Mouse (Mus musculus) heart, postnatal 10 days (tissue): ENCODE measurements around the gene Mark3. TPM values are rescaled to one million over a fixed set of nuclear protein-coding genes. Genes with fewer than 3 reads are reported as not detected.
A peak's percentile ranks its signal among the peaks of the same experiment; 100 is the strongest.

Source experiments
- DNase-seq, 2 experiments: peaks; one replicate each; pipeline ENCODE4 v3.0.0; 2021
- intact Hi-C: fragments of 180-260 bp; cut with DNase I; formaldehyde crosslinking; loops from one replicate; pipeline ENCODE4 v1.15.1; 2025
- total RNA-seq, 2 experiments: library from RNA; stranded (reverse); gene quantifications; 2 replicates each; pipeline ENCODE4 v1.2.3; 2021

Gene Mark3
- total RNA-seq, 2 experiments from 2014 or later, result 71.0 to 71.7 TPM

DNA sequence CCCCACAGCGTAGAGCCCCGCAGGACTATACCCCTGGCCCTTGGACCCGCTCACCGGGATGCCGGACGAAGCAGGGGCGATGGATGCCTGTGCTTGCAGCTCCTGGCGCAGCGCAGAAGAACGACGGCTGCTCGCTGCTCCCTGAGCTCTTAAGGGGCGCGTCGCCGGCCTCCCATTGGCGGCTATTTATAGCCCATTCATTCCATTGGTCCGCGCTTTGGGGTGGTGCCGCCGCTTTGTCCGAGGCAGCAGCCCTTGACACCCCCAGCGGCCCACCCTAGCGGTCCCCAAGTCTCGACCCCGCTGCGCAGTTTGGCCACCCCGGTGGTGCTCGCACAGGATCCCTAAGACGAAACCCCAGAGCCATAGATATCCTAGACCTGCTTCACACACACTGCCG, 97.9 kb downstream of the Mark3 start, which contains the start of gene Ckb:
Ckb (minus strand) TSS at position 163 of the 400 bp plus-strand sequence.
- peak; percentile 89 to 90 for DNase-seq
- intact Hi-C loops, result no loop called here

DNA sequence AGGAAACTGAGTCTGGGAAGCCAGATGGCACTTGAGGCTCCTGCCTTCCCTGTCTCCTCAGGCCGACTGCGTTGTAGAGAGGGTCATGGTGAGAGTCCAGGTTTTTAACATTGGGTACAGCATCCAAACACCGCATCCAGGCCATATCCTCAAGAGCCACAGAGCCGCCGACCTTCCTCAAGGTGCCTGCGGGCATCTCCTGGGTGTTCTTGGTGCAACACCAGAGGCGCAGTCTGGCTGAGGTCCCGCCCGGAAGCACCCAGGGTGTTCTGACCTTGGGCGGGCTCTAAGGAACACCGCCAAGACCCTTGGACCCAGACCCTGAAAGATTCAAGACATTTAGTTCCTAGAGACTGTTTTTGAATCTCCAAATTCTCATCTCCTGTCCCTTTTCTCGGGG, 98.3 kb downstream of the Mark3 start:
- DNase-seq, result no peak
- intact Hi-C loops, result no loop called here

DNA sequence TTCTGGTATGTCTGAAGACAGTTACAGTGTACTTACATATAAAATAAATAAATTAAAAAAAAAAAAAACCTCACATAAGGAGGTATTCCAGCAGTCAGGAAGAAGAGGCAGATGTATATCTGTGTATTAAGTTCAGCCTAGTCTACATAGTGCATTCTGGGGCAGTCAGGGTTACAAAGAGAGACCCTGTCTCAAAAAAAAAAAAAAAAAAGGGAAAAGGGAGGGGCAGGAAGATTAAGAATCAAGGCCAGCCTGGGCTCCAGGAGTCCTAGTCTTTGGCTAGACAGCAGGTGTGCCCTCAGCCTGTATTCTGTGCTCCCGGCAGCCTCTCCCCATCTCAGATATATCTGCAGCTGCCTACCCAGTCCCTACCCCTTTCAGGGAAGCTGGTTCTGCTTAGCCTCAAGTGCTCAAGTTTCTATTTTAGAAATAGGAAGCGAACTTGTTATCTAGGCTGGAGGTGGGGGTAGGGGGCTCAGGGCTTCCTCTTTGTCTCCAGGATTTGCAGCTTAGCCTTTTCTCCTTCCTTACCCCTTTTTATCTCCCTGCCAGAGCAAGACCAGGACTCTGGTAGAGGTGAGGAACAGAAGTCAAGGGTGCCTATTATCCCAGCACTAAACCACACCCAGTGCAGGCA, 100.6 kb downstream of the Mark3 start:
- intact Hi-C loops, result no loop called here
- no peak for DNase-seq

DNA sequence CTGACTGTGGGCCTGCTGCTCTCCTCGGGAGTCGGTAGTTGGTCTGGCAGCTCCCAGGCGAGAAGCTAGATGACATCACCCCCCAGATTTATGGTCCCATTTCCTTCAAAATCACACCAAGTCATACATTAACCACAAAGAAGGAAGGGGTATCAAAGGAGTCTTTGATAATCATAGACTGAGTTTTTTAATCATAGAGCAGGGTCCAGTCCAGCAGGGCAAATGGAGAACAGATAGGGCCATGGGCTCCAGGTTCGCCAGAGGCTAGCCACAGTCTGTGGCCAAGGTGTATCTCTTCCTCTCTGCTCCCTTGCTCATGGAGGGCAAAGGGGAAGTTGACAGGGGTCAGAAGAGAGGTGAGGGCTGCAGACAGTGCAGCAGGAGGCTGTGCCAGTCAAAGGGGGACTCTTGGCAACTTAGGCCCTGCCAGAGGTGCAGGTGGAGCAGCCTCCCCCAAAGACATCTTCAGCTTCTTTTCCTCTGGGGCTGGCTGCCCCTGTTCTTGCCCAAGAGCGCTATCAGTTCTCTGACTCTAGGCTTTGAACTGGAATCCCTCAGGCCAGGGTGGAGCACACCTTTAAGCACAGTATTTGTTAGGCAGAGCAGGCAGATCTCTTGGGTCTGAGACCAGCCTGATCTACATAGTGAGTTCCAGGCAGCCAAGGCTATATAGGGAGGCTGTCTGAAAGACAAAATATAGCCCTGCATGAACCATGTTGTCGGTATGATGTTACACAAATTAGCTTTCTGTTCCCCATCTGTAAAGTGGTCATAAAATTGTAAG, 101.7 kb downstream of the Mark3 start:
- intact Hi-C loops, result no loop called here

DNA sequence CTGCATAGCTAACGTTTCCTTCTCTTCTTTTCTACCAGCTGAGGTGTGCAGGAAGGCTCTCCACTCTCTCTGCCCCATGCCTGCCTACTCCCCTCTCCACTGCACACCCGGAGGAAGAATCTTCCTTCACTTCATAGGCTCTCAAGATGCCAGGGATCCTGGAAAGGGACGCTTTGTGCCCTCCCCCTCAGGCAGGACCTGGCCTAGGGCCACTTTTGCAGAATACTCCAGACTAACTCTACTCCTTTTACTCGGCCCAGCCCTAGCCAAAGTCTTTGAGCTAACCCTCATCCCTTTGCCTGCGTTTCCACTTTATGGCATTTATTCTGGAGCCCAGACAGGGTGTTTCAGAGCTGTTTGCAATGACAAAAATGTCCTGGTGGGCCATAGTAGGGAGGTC, 103.1 kb downstream of the Mark3 start:
- DNase-seq, result peak in 1 of 2 experiments; percentile 74
- intact Hi-C loops, result no loop called here

More for the DNA sequence above, 101.7 kb downstream of the Mark3 start:
- no peak for DNase-seq

DNA sequence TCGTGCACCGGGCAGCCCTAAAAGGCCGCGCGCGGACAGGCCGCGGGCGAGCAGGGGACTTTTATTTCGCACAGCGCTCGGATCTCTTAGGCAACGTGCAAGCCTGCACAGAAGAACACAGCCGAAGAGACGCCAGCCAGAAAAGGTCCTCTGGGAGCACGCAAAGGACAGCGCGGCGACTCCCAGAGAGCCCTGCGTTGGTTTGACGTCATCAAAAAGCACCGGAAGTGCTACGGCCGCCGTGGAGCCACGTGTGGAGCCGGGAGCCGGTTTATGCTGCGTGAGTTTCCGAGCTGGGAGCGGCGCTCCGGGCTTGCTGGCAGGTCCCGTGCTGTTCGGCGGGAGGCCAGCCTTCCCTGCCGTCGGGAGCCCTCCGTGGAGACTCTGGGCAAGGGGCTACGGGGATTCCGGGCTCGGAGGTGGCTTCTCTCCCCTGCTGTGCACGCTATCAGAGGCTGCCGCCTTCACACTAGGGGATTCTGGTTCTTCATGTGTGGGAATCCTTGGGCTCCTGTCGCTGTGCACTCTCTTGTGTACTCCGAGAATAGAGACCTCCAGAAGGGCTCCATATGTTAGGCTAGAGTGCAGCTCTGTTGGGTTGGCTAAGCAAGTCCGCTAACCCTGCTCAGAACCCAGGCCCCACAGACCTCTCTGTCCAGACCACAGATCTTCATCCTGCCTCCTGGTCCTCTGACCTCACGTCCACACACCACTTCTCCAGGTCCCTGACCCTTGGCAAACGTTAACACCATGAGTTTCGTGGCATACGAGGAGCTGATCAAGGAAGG, 103.8 kb downstream of the Mark3 start, which contains the start of gene Trmt61a:
Trmt61a (plus strand) TSS at position 224 of the 788 bp plus-strand sequence.
- intact Hi-C loops, result no loop called here

DNA sequence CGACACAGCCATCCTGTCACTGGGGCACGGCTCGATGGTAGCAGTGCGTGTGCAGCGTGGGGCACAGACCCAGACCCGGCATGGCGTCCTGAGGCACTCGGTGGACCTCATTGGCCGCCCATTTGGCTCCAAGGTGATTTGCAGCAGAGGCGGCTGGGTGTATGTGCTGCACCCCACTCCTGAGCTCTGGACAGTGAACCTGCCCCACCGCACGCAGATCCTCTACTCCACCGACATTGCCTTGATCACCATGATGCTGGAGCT, 104.3 kb downstream of the Mark3 start:
- DNase-seq, result no peak
- intact Hi-C loops, result no loop called here

More for the DNA sequence above, 103.8 kb downstream of the Mark3 start, which contains the start of gene Trmt61a:
- DNase-seq, result peak; percentile 94 to 96

DNA sequence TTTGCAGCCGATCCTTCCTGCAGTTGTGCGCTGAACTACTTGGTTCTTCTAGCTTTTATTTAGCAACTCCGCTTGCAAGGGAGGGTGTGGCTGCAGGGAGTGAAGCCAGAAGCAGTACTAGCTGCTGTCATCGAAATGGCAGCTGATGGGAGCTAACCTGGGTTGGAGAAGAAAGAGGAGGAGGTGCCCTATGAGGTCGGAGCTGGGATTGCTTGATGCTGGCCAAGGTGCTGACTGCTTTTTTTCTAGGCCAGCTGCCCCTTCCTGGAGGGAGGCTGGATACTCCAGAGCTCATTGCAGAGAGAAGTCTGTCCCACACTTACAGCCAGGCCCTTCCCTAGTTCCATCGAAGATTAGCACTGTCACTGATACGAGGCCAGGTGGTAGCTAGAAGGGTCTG, 104.7 kb downstream of the Mark3 start:
- intact Hi-C loops, result no loop called here
- peak in 1 of 2 experiments; percentile 9 for DNase-seq

DNA sequence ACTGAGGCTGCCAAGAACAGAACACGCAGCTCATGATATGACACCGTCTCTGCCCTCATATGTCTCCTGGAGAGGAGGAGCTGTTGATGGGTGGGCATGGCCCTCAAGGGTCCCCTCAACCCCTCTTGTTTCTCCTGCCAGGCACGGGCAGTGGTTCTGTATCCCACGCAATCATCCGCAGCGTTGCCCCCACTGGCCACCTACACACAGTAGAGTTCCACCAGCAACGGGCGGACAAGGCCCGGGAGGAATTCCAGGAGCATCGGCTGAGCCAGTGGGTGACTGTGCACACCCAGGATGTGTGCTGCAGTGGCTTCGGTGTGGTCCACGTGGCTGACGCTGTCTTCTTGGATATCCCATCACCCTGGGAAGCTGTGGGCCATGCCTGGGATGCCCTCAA, 106.3 kb downstream of the Mark3 start:
- no peak for DNase-seq
- intact Hi-C loops, result no loop called here

DNA sequence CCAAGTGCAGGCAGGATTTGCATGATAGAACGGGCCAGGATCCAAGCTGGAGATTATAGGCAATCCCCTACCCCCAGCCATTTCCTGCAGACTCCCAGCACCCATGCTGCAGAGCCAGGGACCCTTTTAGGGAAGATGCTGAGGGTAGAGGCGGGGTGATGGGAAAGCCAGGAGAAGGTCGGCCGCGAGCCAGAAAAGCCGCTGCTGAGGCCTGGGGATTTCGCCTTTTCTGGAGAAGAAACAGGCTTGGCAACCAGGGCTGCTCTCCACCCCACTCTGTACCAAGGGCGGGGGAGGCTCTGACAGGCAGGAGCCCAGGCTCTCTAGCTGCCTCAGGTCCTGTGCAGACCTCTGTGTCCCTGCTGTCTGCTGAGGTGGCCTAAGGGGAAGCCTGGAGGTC, 107.0 kb downstream of the Mark3 start:
- no peak for DNase-seq
- intact Hi-C loops, result no loop called here

DNA sequence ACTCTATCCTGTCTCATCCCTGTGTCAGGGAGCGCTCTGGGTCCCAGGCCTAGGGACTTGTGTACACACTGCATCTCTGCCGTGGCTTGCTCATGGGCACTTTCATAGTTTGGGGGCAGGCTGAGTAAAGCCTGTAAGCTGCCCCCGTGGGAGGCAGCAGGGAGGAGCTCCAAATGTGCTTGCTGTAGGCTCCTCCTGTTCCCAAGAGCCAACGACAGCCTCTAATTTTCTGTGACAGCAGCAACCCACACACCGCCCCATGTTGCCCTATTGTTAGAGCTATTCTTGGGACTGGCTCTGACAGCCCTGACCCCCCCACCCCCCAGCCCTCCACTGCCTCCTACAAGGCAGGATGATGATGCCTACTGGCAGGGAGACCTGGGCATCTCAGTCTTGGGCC, 107.7 kb downstream of the Mark3 start:
- no peak for DNase-seq
- intact Hi-C loops, result no loop called here

DNA sequence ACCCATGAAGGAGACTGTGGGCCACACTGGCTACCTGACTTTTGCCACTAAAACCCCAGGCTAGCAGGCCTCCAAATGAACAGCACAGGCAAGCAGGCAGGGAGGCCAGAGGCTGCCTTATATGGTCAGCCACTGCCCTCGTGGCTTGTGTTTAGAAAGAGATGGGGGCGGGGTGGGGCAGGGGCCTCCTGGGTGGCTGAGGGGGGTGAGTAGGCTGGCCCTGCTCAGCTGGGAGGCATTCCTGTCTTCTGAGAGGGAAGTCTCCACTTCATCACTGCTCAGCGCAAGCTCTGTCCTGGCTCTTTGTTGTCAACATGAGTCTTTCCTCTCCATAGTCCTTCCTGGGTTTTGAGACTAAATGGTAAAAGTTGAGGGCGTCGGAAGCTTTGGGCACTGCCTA, 108.5 kb downstream of the Mark3 start:
- intact Hi-C loops, result no loop called here
- DNase-seq, result no peak

DNA sequence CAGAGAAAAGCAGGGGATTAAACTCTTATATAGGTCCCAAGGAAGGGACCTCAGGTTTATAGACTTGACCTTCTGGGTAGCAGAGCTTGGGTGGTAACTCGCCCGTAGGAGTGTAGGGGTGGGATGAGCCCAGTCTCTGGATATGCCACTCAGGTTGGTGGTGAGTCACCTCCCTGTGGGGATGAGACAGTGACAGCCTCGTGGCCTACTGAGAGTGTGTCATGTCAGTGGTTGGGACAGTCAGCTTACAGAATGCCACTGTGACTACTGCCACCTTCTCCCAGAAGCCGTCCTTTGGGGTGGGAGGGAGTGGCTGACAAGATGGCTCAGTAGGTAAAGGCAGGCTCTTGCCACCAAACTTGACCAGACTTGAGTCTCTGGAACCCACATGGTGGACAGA, 112.1 kb downstream of the Mark3 start:
- no peak for DNase-seq
- intact Hi-C loops, result no loop called here

DNA sequence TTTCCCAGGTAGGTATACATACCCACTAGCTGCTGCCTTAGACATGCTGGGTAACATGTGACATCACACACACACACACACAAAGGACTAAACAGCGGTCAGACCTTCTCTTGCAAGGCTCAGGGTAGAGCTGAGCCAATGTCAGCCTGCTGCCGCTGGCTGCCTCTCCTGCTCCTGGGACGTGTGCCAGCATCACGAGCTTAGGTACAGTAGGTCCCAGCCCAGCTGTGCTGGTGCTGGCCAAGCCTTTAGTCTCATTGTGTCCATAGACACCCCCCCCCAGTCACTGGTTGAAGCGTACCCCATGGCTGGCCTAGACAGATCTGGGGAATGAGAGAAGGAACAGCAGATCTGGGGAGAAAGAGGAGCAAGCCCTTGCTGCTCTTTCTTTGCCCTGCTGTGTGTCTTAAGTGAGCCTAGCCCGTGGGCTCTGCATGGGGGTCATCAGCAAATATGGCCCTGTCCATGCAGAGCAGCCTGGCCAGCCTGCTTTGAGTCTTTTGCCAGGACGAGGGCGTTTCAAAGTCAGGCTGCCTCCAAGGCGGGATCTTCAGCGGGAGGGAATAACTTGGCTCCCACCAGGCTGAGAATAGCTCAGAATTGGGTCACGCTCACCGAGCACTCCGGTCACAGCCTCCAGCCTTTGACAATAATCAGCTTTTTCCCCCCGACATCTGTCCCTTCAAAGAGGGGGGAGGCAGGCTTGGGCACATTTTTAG, 113.2 kb downstream of the Mark3 start:
- DNase-seq, result peak; percentile 90 to 92
- intact Hi-C loops, result no loop called here

DNA sequence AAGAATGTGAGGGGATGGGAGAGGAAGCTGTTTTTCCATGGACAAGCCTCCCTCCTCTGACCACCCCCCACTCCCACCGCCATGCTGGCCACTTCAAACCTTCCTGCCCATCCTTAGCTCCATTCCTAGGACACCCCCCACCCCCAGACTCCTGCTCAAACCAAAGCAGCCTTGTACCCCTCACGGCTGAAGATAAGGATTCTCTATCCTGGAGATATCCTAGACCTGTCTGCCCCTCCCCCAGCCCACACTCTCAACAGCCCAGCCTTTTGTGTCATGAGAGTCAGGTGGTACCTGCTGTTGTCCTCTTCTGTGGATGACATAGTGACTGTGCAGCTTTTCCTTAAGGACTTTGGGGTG, 113.7 kb downstream of the Mark3 start:
- intact Hi-C loops, result no loop called here
- no peak for DNase-seq

DNA sequence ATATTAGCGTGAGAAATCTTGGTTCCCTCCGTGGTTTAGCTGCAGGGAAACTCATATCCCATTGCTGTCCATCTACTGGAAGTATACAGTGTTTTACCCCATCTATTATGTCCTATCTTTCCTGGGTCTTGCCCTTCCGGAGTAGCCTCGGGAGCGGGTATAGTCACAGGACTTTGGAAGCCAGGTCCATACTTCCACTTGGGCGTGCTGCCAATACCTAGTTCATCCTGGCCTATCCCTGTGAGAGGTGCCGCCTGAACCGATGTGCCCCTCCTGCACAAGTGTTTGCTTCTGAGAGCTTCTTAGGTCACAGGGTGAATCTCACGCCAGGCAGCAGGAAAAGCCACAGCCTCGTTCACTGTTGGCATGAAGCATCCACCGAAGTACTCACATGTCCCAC, 115.1 kb downstream of the Mark3 start:
- intact Hi-C loops, result no loop called here
- DNase-seq, result no peak

DNA sequence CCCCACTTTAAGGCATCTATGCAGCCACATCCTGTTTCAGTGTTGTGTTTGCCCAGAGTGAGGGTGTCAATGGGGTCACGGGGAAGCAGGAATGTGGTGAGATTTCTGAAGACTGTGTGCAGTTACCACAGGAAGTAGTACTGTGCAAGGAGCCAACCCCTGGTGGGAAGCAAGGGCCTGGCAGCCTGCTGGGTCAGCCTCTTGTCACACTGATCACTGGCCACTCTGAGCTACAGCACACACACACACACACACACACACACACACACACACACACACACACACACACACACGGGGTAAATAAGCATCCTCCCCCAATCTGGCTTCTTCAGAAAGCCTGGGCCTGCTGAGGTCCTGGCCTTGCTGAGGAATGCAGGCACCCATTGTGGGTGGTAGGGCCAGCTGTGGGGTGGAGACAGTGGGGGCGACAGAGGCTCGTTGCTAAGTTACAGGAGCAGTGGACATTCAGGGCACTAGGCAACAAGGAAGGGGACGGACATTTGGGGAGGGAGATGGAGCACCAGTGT, 117.1 kb downstream of the Mark3 start:
- intact Hi-C loops, result no loop called here
- peak in 1 of 2 experiments; percentile 62 for DNase-seq

DNA sequence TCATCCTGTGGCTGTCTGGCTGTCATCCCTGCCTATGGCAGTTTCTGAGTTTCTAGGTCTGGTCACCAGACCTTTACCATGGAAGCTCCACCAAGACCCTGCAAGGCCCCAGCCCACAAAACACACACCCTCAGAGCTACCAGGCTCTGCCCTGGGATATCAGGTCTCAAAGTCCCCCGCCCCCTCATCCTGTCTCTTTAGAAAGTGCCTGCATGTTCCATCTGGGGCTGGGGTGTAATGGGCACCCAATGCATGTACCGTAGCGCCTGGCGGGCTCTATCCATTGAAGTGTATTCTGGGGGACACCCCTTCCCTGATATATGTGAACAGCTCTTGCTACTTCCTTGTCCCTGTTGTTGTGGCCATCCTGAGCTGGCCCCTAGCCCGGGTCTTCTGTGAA, 118.6 kb downstream of the Mark3 start:
- DNase-seq, result no peak
- intact Hi-C loops, result no loop called here

DNA sequence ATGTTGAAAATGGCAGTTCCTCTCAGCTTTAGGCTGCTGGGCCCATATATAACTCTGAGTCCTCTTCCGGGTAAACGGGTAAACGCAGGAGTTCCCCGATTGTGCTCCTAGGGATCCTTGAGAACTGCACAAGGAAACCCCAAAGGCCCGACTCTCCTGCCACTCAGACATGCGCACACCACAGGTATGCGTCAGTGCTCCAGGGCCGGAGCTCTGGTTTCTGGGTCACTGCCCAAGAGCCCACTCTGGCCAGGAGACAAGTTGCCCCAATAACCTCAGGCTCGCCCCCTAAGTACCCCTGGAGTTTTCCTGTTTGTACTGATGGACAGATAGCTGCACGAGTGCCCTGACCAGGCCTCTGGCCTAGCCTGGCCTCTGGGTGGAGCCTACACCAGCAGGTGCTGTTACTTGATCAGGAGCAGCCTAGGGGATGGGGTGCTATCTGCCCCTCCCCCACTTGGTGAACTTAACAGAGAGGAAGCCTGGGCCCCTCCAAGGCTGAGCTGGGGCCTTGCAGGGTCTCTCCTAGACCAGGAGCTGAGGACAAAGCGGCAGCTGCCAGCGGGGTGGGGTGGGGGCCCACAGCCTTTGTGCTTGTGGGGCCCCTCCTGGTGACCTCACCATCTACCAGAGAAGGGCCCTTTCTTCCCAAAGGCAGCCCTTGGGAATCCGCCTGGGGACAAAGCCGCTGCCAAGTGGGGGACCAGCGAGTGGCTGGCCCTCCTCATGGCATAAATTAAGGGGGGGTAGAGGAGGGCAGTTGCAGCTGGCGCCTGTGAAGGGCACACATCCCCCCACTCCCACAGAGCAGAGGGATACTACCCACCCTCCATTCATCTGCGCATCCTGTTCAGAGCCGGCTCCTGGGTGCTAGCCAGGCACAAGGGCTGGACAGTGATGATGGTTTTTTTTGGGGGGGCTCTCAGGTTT, 119.3 kb downstream of the Mark3 start:
- no peak for DNase-seq
- intact Hi-C loops, result no loop called here
